Mouse (Mus musculus) heart, embryonic 16.5 days (tissue): ENCODE results near the gene AC124502.3. TPM values are rescaled to one million over a fixed set of nuclear protein-coding genes. Genes with fewer than 3 reads are reported as not detected.

Experiments used
- ATAC-seq: fragments of 200-750 bp; cut with Nextera tagmentation; replicated peaks from 2 replicates; pipeline ENCODE4 v1.8.0; 2017; ENCODE audit warnings: moderate number of reproducible peaks; ENCODE audit not compliant: insufficient read depth, low FRiP score; ENCODE audit errors: extremely low read depth
- H3K27ac ChIP-seq: fragments of 300-500 bp; sonication (generic); 2 replicates; pipeline ENCODE4 v1.5.1; 2014; ENCODE audit warnings: mild to moderate bottlenecking, low read length, control low read depth, moderate library complexity
- H3K27me3 ChIP-seq: fragments of 300-500 bp; sonication (generic); 2 replicates; pipeline ENCODE4 v1.6.1; 2014; ENCODE audit warnings: low read length, mixed read lengths; ENCODE audit not compliant: control insufficient read depth, insufficient read depth
- H3K36me3 ChIP-seq: fragments of 300-500 bp; sonication (generic); 2 replicates; pipeline ENCODE4 v1.6.1; 2014; ENCODE audit not compliant: control insufficient read depth, insufficient read depth
- H3K4me1 ChIP-seq: fragments of 300-500 bp; sonication (generic); 2 replicates; pipeline ENCODE4 v1.6.1; 2014; ENCODE audit warnings: low read length, mixed read lengths; ENCODE audit not compliant: control insufficient read depth, insufficient read depth
- H3K4me2 ChIP-seq: fragments of 300-500 bp; sonication (generic); 2 replicates; pipeline ENCODE4 v1.6.1; 2014; ENCODE audit warnings: low read depth, mild to moderate bottlenecking, control low read depth, low read length
- H3K4me3 ChIP-seq: fragments of 300-500 bp; sonication (generic); 2 replicates; pipeline ENCODE4 v1.5.1; 2014; ENCODE audit warnings: mild to moderate bottlenecking, control low read depth, low read length
- H3K9ac ChIP-seq: fragments of 300-500 bp; sonication (generic); 2 replicates; pipeline ENCODE4 v1.6.1; 2014; ENCODE audit warnings: low read length, control low read depth
- H3K9me3 ChIP-seq: fragments of 300-500 bp; sonication (generic); replicated peaks from 2 replicates; pipeline ENCODE4 v1.6.1; 2016; ENCODE audit warnings: low read length; ENCODE audit not compliant: control insufficient read depth
- WGBS: fragments of 180-500 bp; shearing (Covaris S2); extraction: QIAGEN DNeasy Blood & Tissue Kit; methylation state at CpG from one replicate; pipeline ENCODE4 v1.1.7; 2014; 5-methylcytosine and 5-hydroxymethylcytosine counted together
- polyA plus RNA-seq: library from polyadenylated mRNA; unstranded; fragments of >200 nt; fragmentation: Nextera tagmentation; extraction: Ambion mirVana; gene quantifications from 2 replicates; pipeline ENCODE4 v1.2.1, GENCODE M21; 2015

Gene AC124502.3
- 2.6 and 2.7 TPM in 2 replicates for polyA plus RNA-seq

DNA sequence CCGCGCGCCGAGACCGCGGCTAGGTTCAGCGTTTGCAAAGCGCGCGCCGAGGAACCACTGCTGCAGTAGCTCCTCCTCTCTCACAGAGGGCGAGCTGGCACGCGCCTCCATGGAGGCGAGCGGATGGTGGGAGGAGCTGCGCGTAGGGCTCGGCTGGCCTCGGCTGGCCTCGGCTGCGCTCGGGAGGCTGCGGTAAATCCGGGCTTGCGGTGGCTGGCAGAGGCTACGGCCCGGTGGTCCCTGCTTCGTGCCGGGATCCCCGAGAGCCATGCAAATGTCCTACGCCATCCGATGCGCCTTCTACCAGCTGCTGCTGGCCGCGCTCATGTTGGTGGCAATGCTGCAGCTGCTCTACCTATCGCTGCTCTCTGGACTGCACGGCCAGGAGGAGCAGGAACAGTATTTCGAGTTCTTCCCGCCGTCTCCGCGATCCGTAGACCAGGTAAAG, at the start of gene AC124502.3, which contains the start of gene B4gat1:
Gene AC124502.3 (plus strand): TSS at position 183 of the 448 bp plus-strand sequence.
Gene B4gat1 (plus strand): TSS at position 118 of the 448 bp plus-strand sequence.
- Histone ChIP-seq H3K9me3 (no peaks in the 10 kb centered on the region), H3K4me3 (peak within 1 kb of the TSS; percentile 76), H3K27ac (peak within 1 kb of the TSS; percentile 61), H3K27me3 (no peaks in the 10 kb centered on the region), H3K36me3 (no peaks in the 10 kb centered on the region), H3K4me1 (peaks cover 22% of the 10 kb centered on the region), H3K4me2 (peak within 1 kb of the TSS; percentile 81), H3K9ac (peak within 1 kb of the TSS; percentile 88)
- WGBS = under 1% methylated on average over 44 of the region's 44 CpGs
- ATAC-seq = peak; percentile 91

DNA sequence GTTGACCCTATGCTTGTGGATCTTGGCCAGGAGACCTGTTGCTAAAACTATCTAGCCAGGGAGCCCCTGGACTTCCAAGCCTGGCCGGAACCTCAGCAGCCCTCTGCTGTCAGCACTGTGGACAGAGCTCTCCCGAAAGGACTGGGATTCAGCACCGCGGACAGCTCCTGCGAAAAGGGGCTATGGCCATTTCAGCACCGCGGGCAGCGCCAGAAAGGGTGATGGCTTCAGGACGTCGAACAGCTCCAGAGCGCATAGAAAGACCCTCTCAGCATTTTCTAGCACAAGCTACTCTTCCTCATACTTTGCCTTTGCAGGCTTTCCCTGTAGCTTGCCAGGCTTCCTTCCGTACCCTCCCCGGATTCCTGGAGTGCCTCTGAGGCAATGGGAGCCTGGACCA, 49.7 kb upstream of the AC124502.3 start:
- peaks cover 22% of the 10 kb centered on the region for H3K4me1 ChIP-seq
- H3K27me3 ChIP-seq = peaks cover 29% of the 10 kb centered on the region
- 2% methylated on average over 13 of the region's 13 CpGs for WGBS
- H3K4me3 ChIP-seq = no peak overlapping the region
- ATAC-seq = peak; percentile 33; the same call in 1 of the 2 replicates
- H3K9ac ChIP-seq = no peak overlapping the region
- H3K27ac ChIP-seq = no peak overlapping the region
- H3K36me3 ChIP-seq = no peaks in the 10 kb centered on the region
- H3K9me3 ChIP-seq = no peaks in the 10 kb centered on the region
- H3K4me2 ChIP-seq = no peak overlapping the region

- Histone ChIP-seq H3K4me3 (no peak overlapping the region), H3K36me3 (no peaks in the 10 kb centered on the region), H3K4me2 (no peak overlapping the region), H3K4me1 (peaks cover 23% of the 10 kb centered on the region), H3K9ac (no peak overlapping the region), H3K27me3 (peaks cover 27% of the 10 kb centered on the region), H3K9me3 (no peaks in the 10 kb centered on the region), H3K27ac (no peak overlapping the region)
- WGBS = 21% methylated on average over 46 of the region's 47 CpGs
- no peak for ATAC-seq
These were observed 49.0 kb upstream of the AC124502.3 start for GRCm38 (mm10) chr19:4989434-4990255.

DNA sequence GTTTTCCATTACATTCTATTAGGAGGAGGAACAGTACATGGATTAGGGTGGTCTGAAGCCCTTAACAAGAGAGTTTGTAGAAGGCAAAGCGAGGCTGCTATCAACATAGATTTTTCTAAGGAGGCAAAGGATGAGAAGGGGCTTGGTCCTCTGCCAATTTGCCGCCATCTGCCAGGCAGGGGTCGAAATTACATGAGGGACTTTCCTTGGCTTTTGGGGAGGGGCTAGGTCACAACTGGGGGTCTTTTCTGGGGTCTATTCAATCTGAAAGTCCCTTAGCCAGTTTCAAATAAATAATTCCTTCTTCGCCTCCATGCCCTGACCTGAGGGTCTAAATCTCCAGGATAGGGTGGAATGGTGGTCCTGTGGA, 48.5 kb upstream of the AC124502.3 start, which contains the start of gene Npas4:
Gene Npas4 (minus strand): TSS at position 61 of the 370 bp plus-strand sequence.
- Histone ChIP-seq H3K4me2 (peak within 1 kb of the TSS; percentile 54), H3K4me1 (peaks cover 23% of the 10 kb centered on the region), H3K9ac (no peak within 1 kb of the TSS), H3K9me3 (no peaks in the 10 kb centered on the region), H3K27ac (no peak within 1 kb of the TSS), H3K27me3 (peaks cover 23% of the 10 kb centered on the region), H3K4me3 (peak within 1 kb of the TSS; percentile 16; the same call in 1 of the 2 replicates), H3K36me3 (no peaks in the 10 kb centered on the region)
- WGBS = 11% methylated on average over 4 of the region's 4 CpGs
- no peak for ATAC-seq

DNA sequence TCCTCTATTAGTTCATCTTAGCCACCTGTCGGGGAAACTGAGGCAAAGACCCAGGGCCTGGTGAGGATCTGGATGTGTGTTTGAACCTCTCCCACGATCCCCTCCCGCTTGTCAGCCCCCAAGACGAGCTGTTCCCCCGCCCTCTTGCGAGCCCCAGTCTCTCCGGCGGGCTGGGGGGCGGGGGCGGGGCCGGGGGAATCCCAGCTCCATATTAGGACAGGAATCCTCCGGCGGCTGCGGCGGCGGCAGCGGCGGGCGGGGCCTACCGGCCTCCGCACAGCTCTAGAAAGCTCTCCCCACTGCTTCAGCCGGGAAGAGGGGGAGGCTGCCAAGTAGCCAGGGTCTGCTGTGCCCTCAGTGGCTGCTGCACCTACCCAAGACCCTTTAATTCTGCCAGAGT, 48.0 kb upstream of the AC124502.3 start:
- H3K4me2 ChIP-seq = peak overlapping the region; percentile 54
- peaks cover 23% of the 10 kb centered on the region for H3K4me1 ChIP-seq
- no peak for ATAC-seq

DNA sequence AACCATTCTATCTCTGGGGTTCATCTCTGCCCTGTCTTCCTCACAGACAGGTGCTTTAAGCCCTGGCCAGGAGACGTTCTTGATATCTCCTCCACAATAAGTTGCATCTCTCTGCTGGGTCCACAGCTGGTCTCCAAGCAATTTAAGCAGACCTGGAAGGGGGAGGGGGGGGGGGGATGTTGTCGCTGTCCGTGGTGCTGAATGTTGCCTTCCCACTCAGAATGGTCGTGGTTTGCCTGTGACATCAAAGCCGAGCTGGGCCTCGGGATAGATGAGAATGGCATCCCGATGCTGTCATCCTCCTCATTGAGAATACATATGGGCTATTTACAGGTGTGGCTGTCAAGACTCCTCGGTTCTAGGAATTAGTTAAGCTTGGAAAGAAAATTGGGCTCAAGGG, 46.3 kb upstream of the AC124502.3 start:
- no peak overlapping the region for H3K4me2 ChIP-seq
- no peaks in the 10 kb centered on the region for H3K9me3 ChIP-seq
- 8% methylated on average over 8 of the region's 8 CpGs for WGBS
- ATAC-seq = no peak
- peak overlapping the region; percentile 46; the same call in 1 of the 2 replicates for H3K27ac ChIP-seq
- no peak overlapping the region for H3K9ac ChIP-seq
- peaks cover 23% of the 10 kb centered on the region for H3K27me3 ChIP-seq
- H3K36me3 ChIP-seq = no peaks in the 10 kb centered on the region
- peaks cover 23% of the 10 kb centered on the region for H3K4me1 ChIP-seq
- no peak overlapping the region for H3K4me3 ChIP-seq

More for the DNA sequence above, 48.0 kb upstream of the AC124502.3 start:
- no peak overlapping the region for H3K9ac ChIP-seq
- no peak overlapping the region for H3K27ac ChIP-seq
- 1% methylated on average over 21 of the region's 22 CpGs for WGBS
- H3K36me3 ChIP-seq = no peaks in the 10 kb centered on the region
- H3K9me3 ChIP-seq = no peaks in the 10 kb centered on the region
- peaks cover 23% of the 10 kb centered on the region for H3K27me3 ChIP-seq
- H3K4me3 ChIP-seq = peak overlapping the region; percentile 16; the same call in 1 of the 2 replicates

DNA sequence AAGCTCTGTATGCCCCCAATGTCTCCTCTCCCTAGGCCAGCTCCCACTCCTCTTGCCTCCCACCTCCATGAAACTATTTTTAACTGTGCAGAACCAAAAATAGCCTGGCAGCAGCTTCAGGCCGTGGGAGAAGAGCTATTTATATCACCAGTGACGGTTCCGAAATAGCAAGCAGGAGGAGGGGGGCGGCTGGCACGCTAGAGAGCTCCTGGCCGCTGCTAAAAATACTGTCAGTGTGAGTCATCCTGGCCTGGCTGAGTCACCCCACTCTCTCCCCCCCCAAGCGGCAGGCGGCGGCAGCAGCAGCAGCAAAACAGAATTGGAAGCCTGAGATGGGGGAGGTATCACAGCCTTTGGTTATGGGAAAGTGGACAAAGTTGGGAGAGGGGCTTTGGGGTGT, 45.8 kb upstream of the AC124502.3 start:
- peaks cover 23% of the 10 kb centered on the region for H3K27me3 ChIP-seq
- H3K4me3 ChIP-seq = no peak overlapping the region
- peaks cover 23% of the 10 kb centered on the region for H3K4me1 ChIP-seq
- H3K4me2 ChIP-seq = peak overlapping the region; percentile 16; the same call in 1 of the 2 replicates
- peak overlapping the region; percentile 46; the same call in 1 of the 2 replicates for H3K27ac ChIP-seq
- H3K9ac ChIP-seq = no peak overlapping the region
- H3K36me3 ChIP-seq = no peaks in the 10 kb centered on the region
- WGBS = 0% methylated on average over 9 of the region's 9 CpGs
- peak; percentile 94 for ATAC-seq
- H3K9me3 ChIP-seq = no peaks in the 10 kb centered on the region

DNA sequence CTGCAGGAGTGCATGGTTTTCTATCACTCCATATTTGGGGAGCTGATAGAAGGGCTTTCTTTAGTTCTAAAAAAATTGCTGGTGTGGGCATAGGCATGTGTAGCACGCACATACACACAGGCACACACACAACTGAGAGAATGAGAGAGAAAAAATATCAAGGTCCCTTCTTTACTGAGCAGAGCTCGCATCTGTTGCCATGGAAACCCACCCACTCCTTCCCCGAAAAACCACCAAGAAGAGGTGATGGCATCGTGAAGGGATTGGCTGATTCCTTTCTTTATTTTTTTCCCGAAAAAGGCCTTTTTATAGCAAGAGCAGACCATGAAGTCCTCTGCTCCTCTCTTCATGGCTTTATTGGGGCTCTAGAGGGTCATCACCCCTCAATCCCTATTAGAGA, 44.6 kb upstream of the AC124502.3 start:
- Histone ChIP-seq H3K9me3 (no peaks in the 10 kb centered on the region), H3K4me1 (peaks cover 23% of the 10 kb centered on the region), H3K27me3 (peaks cover 23% of the 10 kb centered on the region), H3K4me2 (no peak overlapping the region), H3K4me3 (no peak overlapping the region), H3K36me3 (no peaks in the 10 kb centered on the region), H3K27ac (no peak overlapping the region), H3K9ac (no peak overlapping the region)
- 58% methylated on average over 5 of the region's 5 CpGs for WGBS
- ATAC-seq = no peak
